Comparison of ENCODE assay signal across 15 mouse cellular contexts in genomic region chr12:95744307-95744706, GRCm38 (mm10). TPM values are rescaled to one million over a fixed set of nuclear protein-coding genes. Genes with fewer than 3 reads are reported as not detected.
DNase-seq lines count a peak whose midpoint lies in the region; ATAC-seq lines count a peak whose summit lies in the region.
"Had no signal": no experiment of that assay in that cellular context is flagged by ENCODE, and none has a peak within 500 bp of the region (broad histone marks: within the 10 kb centered on the region; RNA-seq: fewer than 3 reads in every experiment).

No protein-coding gene starts in this region.

- H3K36me3 ChIP-seq in forebrain, embryonic 13.5 days (ENCODE audit: poor library complexity, severe bottlenecking): no peaks in the 10 kb centered on the region
- H3K36me3 ChIP-seq in forebrain, embryonic 10.5 days (replicated peaks): no peaks in the 10 kb centered on the region
- H3K36me3 ChIP-seq in kidney, embryonic 15.5 days: no peaks in the 10 kb centered on the region
- H3K36me3 ChIP-seq in neural tube, embryonic 15.5 days: peaks cover 4% of the 10 kb centered on the region; the same call in 1 of the 2 replicates
- H3K36me3 ChIP-seq: liver, embryonic 15.5 days had no signal

- peak; percentile 63 for ATAC-seq in forebrain, embryonic 13.5 days
- peak; percentile 82 for ATAC-seq in kidney, embryonic 15.5 days (replicated peaks; ENCODE audit: low FRiP score)
- peak; percentile 68; the same call in 1 of the 2 replicates for ATAC-seq in neural tube, embryonic 15.5 days (ENCODE audit: low FRiP score)
- ATAC-seq: activated CD4-positive, CD25-positive, alpha-beta regulatory T cell, adult 4 months had no signal

- DNase-seq in forebrain, embryonic 10.5 days (ENCODE audit: extremely low spot score, low spot score): no peak
- DNase-seq in kidney, postnatal 25 days: no peak
- peak; percentile 16 for DNase-seq in right cerebral cortex, postnatal 4 days
- no peak for DNase-seq in right cerebral cortex, postnatal 36 days (ENCODE audit: low spot score in 2 of 2)
- DNase-seq in ovary, postnatal 36 days (ENCODE audit: low spot score): no peak
- DNase-seq: cerebellum, postnatal 25 days; gastrocnemius, postnatal 10 days; kidney, postnatal 10 days; thymus, adult 2 months had no signal

- no peak overlapping the region for H3K4me3 ChIP-seq in forebrain, embryonic 13.5 days
- H3K4me3 ChIP-seq in forebrain, embryonic 10.5 days: no peak overlapping the region
- no peak overlapping the region for H3K4me3 ChIP-seq in kidney, embryonic 15.5 days (replicated peaks)
- H3K4me3 ChIP-seq in neural tube, embryonic 15.5 days (replicated peaks): no peak overlapping the region
- H3K4me3 ChIP-seq: liver, embryonic 15.5 days; megakaryocyte, embryonic 14.5 days had no signal

- no peak overlapping the region for H3K27ac ChIP-seq in forebrain, embryonic 13.5 days
- H3K27ac ChIP-seq in forebrain, embryonic 10.5 days: no peak overlapping the region
- H3K27ac ChIP-seq in kidney, embryonic 15.5 days: peak overlapping the region; percentile 61; the same call in 1 of the 2 replicates
- H3K27ac ChIP-seq in neural tube, embryonic 15.5 days (replicated peaks): peak overlapping the region; percentile 37
- H3K27ac ChIP-seq: liver, embryonic 15.5 days had no signal

- no peak overlapping the region for H3K4me2 ChIP-seq in forebrain, embryonic 13.5 days
- H3K4me2 ChIP-seq in kidney, embryonic 15.5 days: no peak overlapping the region
- no peak overlapping the region for H3K4me2 ChIP-seq in neural tube, embryonic 15.5 days
- H3K4me2 ChIP-seq: liver, embryonic 15.5 days had no signal

- H3K9me3 ChIP-seq in forebrain, embryonic 13.5 days (replicated peaks): no peaks in the 10 kb centered on the region
- H3K9me3 ChIP-seq in forebrain, embryonic 10.5 days: no peaks in the 10 kb centered on the region
- H3K9me3 ChIP-seq in kidney, embryonic 15.5 days (replicated peaks): no peaks in the 10 kb centered on the region
- H3K9me3 ChIP-seq in neural tube, embryonic 15.5 days (replicated peaks): no peaks in the 10 kb centered on the region
- H3K9me3 ChIP-seq: liver, embryonic 15.5 days; megakaryocyte, embryonic 14.5 days had no signal

- 0 out of 2 replicates have a peak overlapping the region, but pooled peaks have one; percentile 16 for H3K9ac ChIP-seq in forebrain, embryonic 13.5 days
- no peak overlapping the region for H3K9ac ChIP-seq in kidney, embryonic 15.5 days
- H3K9ac ChIP-seq in neural tube, embryonic 15.5 days (replicated peaks): no peak overlapping the region
- H3K9ac ChIP-seq: liver, embryonic 15.5 days had no signal

- H3K4me1 ChIP-seq in forebrain, embryonic 13.5 days: peaks cover 4% of the 10 kb centered on the region; the same call in 1 of the 2 replicates
- peaks cover 4% of the 10 kb centered on the region; the same call in 1 of the 2 replicates for H3K4me1 ChIP-seq in forebrain, embryonic 10.5 days
- peaks cover 26% of the 10 kb centered on the region for H3K4me1 ChIP-seq in kidney, embryonic 15.5 days
- peaks cover 14% of the 10 kb centered on the region for H3K4me1 ChIP-seq in neural tube, embryonic 15.5 days
- H3K4me1 ChIP-seq: liver, embryonic 15.5 days had no signal

- H3K27me3 ChIP-seq in forebrain, embryonic 13.5 days: no peaks in the 10 kb centered on the region
- no peaks in the 10 kb centered on the region for H3K27me3 ChIP-seq in forebrain, embryonic 10.5 days (ENCODE audit: poor library complexity, severe bottlenecking)
- no peaks in the 10 kb centered on the region for H3K27me3 ChIP-seq in kidney, embryonic 15.5 days
- H3K27me3 ChIP-seq in neural tube, embryonic 15.5 days (replicated peaks): no peaks in the 10 kb centered on the region
- H3K27me3 ChIP-seq: liver, embryonic 15.5 days had no signal

- WGBS in forebrain, embryonic 13.5 days: 60% methylated on average over 4 of the region's 4 CpGs
- 77% methylated on average over 4 of the region's 4 CpGs for WGBS in forebrain, embryonic 10.5 days
- WGBS in kidney, embryonic 15.5 days: 41% methylated on average over 4 of the region's 4 CpGs
- WGBS in neural tube, embryonic 15.5 days: 39% methylated on average over 4 of the region's 4 CpGs

RNA-seq across cellular contexts. Expression of gene Flrt2, which starts 52.3 kb away (rescaled TPM):
- polyA plus RNA-seq in forebrain, embryonic 13.5 days (2015; fragmentation: Nextera tagmentation; extraction: Ambion mirVana): 23.4 and 25.3 TPM in 2 replicates
- 14.6 and 15.4 TPM in 2 replicates for polyA plus RNA-seq in forebrain, embryonic 10.5 days (2016; fragmentation: Nextera tagmentation; extraction: Ambion mirVana)
- 35.4 and 37.0 TPM in 2 replicates for polyA plus RNA-seq in kidney, embryonic 15.5 days (2015; fragmentation: Nextera tagmentation; extraction: Ambion mirVana)
- 23.7 and 25.5 TPM in 2 replicates for polyA plus RNA-seq in neural tube, embryonic 15.5 days (2015; fragmentation: Nextera tagmentation; extraction: Ambion mirVana)

Comparison
In these comparisons a context has a peak if more than half of its experiments do, and no peak if none do; other contexts are left out.
1. H3K27ac ChIP-seq: peak in kidney, embryonic 15.5 days (single experiment) and neural tube, embryonic 15.5 days (single experiment); none in forebrain, embryonic 13.5 days (single experiment) and forebrain, embryonic 10.5 days (single experiment).
2. Peak in every context shown above with its lines, with median percentiles within 50 percentile points of each other: ATAC-seq.